Mouse (Mus musculus): Measurements from ENCODE around the gene Nek7.

The Nek7 gene

GRCm38 (mm10) chr1:138608336-138608735 lies 11.6 kb downstream of the Nek7 start:
- no peak for DNase-seq (ENCODE audit: low spot score in 2 of 2)

GRCm38 (mm10) chr1:138607862-138608261 lies 12.1 kb downstream of the Nek7 start:
- no peak for DNase-seq (ENCODE audit: low spot score in 2 of 2)

DNA sequence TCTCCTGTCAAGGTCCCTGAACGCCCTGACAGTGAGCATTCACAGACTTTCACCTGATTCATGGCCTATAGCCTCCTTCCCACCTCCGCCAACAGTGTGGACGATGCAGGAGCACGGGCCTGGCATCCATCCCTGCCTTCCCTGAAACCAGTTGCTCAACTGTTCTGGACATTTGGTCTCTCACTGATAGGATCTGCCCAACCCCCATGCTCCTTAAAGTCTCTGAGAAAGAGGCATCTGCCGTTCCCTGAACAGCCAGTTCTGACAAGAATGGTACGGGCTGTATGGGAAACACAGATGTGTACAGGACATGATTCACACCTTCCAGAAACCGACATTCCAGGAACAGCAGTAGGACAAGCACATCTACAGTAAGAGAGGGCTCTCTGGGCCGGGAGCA lies 13.2 kb downstream of the Nek7 start:
- no peak for DNase-seq (ENCODE audit: low spot score in 2 of 2)

DNA sequence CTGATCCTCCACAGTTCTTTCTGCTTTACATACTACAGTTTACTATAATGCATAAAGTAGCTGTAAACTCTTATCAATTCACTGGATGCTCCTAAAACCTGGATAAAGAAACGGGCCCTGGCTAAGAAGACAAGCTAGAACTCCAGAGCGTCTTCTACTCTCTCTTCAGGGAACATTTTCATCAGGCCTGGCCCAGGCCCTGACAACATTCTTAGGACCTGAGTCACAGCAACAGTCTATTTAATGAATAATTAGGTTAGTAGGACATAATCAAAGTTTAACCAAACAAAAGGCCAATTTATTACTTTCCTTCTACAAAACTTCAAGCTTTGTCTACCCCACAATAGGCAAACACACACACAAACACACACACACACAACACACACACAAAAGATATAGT lies 15.2 kb downstream of the Nek7 start:
- DNase-seq (ENCODE audit: low spot score in 2 of 2) = no peak

- no peak for DNase-seq (ENCODE audit: low spot score in 2 of 2)
Measured at GRCm38 (mm10) chr1:138603974-138604373, 16.0 kb downstream of the Nek7 start.

GRCm38 (mm10) chr1:138598087-138598486 lies 21.9 kb downstream of the Nek7 start:
- DNase-seq (ENCODE audit: low spot score in 2 of 2) = no peak

- no peak for DNase-seq (ENCODE audit: low spot score in 2 of 2)
Measured at GRCm38 (mm10) chr1:138596127-138596706, 23.7 kb downstream of the Nek7 start.

GRCm38 (mm10) chr1:138594910-138595309 lies 25.0 kb downstream of the Nek7 start:
- no peak for DNase-seq (ENCODE audit: low spot score in 2 of 2)

GRCm38 (mm10) chr1:138593922-138594321 lies 26.0 kb downstream of the Nek7 start:
- DNase-seq (ENCODE audit: low spot score in 2 of 2) = no peak

GRCm38 (mm10) chr1:138592466-138592865 lies 27.5 kb downstream of the Nek7 start:
- no peak for DNase-seq (ENCODE audit: low spot score in 2 of 2)

GRCm38 (mm10) chr1:138590451-138591022 lies 29.4 kb downstream of the Nek7 start:
- no peak for DNase-seq (ENCODE audit: low spot score in 2 of 2)

DNA sequence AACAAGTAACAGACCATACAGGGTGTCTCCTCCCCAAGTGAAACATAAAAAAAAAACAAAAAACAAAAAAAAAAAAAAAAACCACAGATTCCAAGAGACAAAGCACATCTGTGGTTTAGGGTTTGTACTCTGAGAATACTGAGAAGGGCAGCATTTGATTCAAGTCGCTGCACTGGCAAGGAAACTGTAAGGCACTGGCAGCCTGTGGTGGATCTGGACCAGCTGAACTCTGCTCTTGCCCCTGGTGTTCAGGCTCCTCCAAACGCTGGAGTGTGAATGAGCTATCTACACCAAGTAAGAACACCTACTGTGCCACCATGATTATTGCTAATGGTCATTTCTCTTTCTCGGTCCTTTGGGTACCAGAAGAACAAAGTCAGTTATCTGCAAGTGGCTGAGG lies 30.8 kb downstream of the Nek7 start:
- no peak for DNase-seq (ENCODE audit: low spot score in 2 of 2)

DNA sequence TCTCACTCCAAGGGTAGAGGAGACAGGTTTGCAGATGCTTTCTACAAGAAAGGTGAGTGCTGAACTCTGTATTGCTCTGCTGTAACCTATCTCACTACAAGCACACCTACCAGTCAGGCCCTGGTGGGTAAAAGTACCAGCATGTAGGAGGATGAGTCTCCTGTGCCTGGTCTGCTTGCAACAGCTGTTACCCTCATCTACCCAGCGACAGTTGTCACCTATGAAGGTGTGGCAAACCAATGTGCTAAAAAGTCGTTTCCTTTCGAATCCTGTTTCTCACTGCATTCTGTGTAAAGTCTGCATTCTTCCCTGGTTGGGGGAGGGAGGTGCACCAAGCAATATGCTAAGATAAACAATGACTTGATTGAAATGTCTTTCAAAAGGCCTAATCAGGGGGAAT lies 32.1 kb downstream of the Nek7 start:
- DNase-seq (ENCODE audit: low spot score in 2 of 2) = no peak

GRCm38 (mm10) chr1:138586891-138587290 lies 33.0 kb downstream of the Nek7 start:
- DNase-seq (ENCODE audit: low spot score in 2 of 2) = no peak

DNA sequence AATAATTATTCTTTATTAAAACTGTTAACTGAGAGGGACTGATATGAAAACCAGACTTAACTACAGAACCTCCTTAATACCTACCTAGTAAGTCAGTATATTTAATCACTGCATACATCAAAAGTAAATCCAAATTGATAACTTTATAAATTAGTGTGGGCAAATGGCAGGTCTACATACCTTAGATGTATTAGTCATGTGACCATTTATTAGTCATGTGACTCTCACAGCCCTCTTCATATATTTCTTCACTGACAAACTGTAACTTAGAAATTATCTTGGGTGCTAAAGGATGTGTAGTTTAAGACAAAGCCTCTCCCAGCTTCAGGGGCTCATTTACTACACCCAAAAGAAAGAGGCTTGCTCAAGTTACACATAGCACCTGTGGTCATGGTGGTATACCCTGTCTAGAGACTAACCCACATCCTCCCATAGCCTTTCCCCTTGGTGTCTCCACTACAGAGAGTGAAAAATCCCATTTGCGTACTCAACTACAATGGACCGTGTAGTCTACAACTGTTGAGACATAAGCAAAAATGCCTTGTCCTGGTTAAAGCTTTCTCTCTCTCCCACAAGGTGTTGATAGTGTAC lies 35.4 kb downstream of the Nek7 start:
- no peak for DNase-seq (ENCODE audit: low spot score in 2 of 2)

DNA sequence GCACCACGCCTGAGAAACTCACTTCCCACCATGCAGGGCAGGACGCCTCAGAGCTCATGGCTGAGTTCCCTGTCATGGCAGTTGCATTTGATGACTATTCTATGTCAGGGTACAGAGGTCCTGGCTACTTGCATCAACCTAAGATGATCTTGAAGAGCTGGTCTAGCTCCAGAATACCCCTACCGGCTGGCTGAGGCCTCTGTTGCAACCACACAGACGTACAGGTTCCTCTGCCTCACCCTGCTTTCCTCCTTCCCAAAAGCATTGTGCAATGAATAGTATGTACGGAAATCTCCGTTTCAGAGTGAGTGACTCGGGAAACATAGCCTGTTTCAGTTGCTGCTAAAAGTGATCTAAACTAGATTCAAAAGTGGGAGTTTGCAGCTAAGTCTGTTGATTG lies 37.7 kb downstream of the Nek7 start:
- DNase-seq (ENCODE audit: low spot score in 2 of 2) = no peak

GRCm38 (mm10) chr1:138579822-138580492 lies 40.0 kb downstream of the Nek7 start:
- DNase-seq (ENCODE audit: low spot score in 2 of 2) = no peak

GRCm38 (mm10) chr1:138579207-138579606 lies 40.7 kb downstream of the Nek7 start:
- no peak for DNase-seq (ENCODE audit: low spot score in 2 of 2)

GRCm38 (mm10) chr1:138576803-138577202 lies 43.1 kb downstream of the Nek7 start:
- peak; percentile 21 to 31 for DNase-seq (ENCODE audit: low spot score in 2 of 2)

DNA sequence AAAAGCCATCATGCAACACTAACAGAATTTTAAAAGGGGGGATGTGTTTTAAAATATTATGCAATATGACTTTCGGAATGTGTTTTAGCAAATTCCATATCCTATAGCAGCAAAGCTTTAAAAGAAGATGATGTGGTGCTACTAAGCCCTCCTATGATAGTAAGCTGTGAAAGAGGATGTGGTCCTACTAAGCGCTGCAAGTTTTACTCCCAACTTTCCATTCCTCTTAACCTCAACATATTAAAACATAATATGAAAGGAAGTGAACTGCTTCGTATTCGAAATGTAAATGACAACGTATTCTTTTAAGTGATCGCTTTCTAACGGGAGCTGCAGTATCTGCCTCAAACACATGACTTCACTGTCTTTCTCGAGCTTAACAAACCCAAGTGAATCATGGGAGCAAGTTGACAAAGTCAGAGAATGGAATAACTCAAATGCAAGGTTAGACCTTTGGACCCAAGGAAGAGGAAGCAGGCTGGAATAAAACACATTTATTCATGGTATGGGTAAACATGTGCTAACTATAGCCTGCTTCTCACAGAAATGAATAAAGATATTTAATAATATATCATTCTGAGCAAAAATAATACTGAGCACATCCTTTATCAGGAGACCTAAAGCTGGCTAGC lies 43.8 kb downstream of the Nek7 start:
- DNase-seq (ENCODE audit: low spot score in 2 of 2) = no peak

- DNase-seq (ENCODE audit: low spot score in 2 of 2) = no peak
Measured at GRCm38 (mm10) chr1:138575629-138576028, 44.3 kb downstream of the Nek7 start.

DNA sequence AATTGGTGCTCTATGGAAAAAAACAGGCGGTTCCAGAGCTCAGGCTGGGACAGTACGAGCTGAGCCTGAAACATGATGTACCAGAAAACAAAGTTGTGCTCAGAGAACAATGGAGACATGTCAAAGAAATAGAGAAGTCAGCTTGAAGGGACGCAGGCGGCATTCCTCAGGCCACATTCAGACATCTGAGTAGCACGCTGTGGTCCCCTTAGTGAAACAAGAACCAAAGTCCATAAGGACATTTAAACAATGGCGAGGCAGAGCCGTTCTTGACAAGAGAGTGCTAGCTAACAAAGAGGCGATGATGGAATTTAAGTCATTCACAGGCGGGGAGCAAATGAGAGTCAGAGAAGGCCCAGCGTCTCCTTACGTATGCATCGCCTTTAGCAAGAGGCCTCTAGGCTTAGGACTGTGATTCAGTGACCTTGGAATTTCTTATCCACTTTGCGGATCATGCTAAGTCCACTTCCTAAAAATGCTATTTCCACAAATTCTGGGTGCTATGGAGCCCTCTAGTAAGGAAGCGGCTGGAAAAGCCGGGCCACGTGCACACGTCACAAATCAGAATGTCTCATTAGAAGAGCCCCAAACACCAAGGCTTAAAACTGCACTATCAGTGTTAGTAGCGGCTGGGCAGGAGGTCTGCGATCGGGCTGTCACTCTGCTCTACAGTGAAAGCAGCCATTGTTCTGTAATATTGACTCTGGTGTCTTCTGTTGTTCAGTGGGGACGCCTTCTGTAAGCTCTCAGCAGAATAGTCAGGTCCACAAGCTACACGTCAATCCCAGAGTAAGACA lies 48.2 kb downstream of the Nek7 start:
- DNase-seq (ENCODE audit: low spot score in 2 of 2) = no peak
